Mouse (Mus musculus): Measurements from ENCODE around the gene Gm20431. TPM values are rescaled to one million over a fixed set of nuclear protein-coding genes. Genes with fewer than 3 reads are reported as not detected.

Gm20431 gene
- not detected in 2 replicates for polyA plus RNA-seq (2012; ENCODE audit: insufficient read depth, low replicate concordance)

- Histone ChIP-seq H3K4me3 (replicated peaks) (peak within 1 kb of the TSS; percentile 99), H3K4me1 (peaks cover 58% of the 10 kb centered on the region), H3K27me3 (replicated peaks) (peaks cover 5% of the 10 kb centered on the region), H3K9me3 (no peaks in the 10 kb centered on the region; the same call in 1 of the 2 replicates), H3K36me3 (replicated peaks; ENCODE audit: low read length) (peaks cover 26% of the 10 kb centered on the region)
- TF ChIP-seq FLI1 (IDR thresholded peaks at IDR 0.05; ENCODE audit: low read length): no peak
- TF ChIP-seq GATA1 (IDR thresholded peaks at IDR 0.05; ENCODE audit: borderline replicate concordance, low read length): no peak
Measured at GRCm38 (mm10) chr2:167661270-167662203, at the start of gene Gm20431. Gm20431 (minus strand) TSS chr2:167661496.

- no peak for TF ChIP-seq GATA1 (IDR thresholded peaks at IDR 0.05; ENCODE audit: borderline replicate concordance, low read length)
- TF ChIP-seq FLI1 (IDR thresholded peaks at IDR 0.05; ENCODE audit: low read length): no peak
- H3K36me3 ChIP-seq (replicated peaks; ENCODE audit: low read length): no peaks in the 10 kb centered on the region
- peaks cover 5% of the 10 kb centered on the region; the same call in 1 of the 2 replicates for H3K9me3 ChIP-seq
- H3K4me1 ChIP-seq: peaks cover 75% of the 10 kb centered on the region
- peak overlapping the region; percentile 18 for H3K4me3 ChIP-seq (replicated peaks)
- peaks cover 64% of the 10 kb centered on the region for H3K27me3 ChIP-seq (replicated peaks)
Measured at GRCm38 (mm10) chr2:167710574-167710973, 49.3 kb upstream of the Gm20431 start.

GRCm38 (mm10) chr2:167709969-167710368, 48.7 kb upstream of the Gm20431 start:
- no peaks in the 10 kb centered on the region for H3K36me3 ChIP-seq (replicated peaks; ENCODE audit: low read length)
- H3K4me3 ChIP-seq (replicated peaks): peak overlapping the region; percentile 12
- peaks cover 5% of the 10 kb centered on the region; the same call in 1 of the 2 replicates for H3K9me3 ChIP-seq
- peaks cover 75% of the 10 kb centered on the region for H3K4me1 ChIP-seq
- no peak for TF ChIP-seq GATA1 (IDR thresholded peaks at IDR 0.05; ENCODE audit: borderline replicate concordance, low read length)
- no peak for TF ChIP-seq FLI1 (IDR thresholded peaks at IDR 0.05; ENCODE audit: low read length)
- peaks cover 67% of the 10 kb centered on the region for H3K27me3 ChIP-seq (replicated peaks)

- peaks cover 71% of the 10 kb centered on the region for H3K4me1 ChIP-seq
Measured at GRCm38 (mm10) chr2:167708373-167708772, 47.1 kb upstream of the Gm20431 start.

GRCm38 (mm10) chr2:167706183-167706939, 45.1 kb upstream of the Gm20431 start:
- H3K36me3 ChIP-seq (replicated peaks; ENCODE audit: low read length): no peaks in the 10 kb centered on the region
- H3K4me3 ChIP-seq (replicated peaks): no peak overlapping the region
- peaks cover 66% of the 10 kb centered on the region for H3K4me1 ChIP-seq
- H3K27me3 ChIP-seq (replicated peaks): peaks cover 74% of the 10 kb centered on the region
- H3K9me3 ChIP-seq: no peaks in the 10 kb centered on the region
- TF ChIP-seq GATA1 (IDR thresholded peaks at IDR 0.05; ENCODE audit: borderline replicate concordance, low read length) (no peak), FLI1 (IDR thresholded peaks at IDR 0.05; ENCODE audit: low read length) (no peak)

More at GRCm38 (mm10) chr2:167708373-167708772, 47.1 kb upstream of the Gm20431 start:
- no peaks in the 10 kb centered on the region for H3K36me3 ChIP-seq (replicated peaks; ENCODE audit: low read length)
- peaks cover 75% of the 10 kb centered on the region for H3K27me3 ChIP-seq (replicated peaks)
- no peak overlapping the region for H3K4me3 ChIP-seq (replicated peaks)
- TF ChIP-seq GATA1 (IDR thresholded peaks at IDR 0.05; ENCODE audit: borderline replicate concordance, low read length) (no peak), FLI1 (IDR thresholded peaks at IDR 0.05; ENCODE audit: low read length) (no peak)
- peaks cover 2% of the 10 kb centered on the region; the same call in 1 of the 2 replicates for H3K9me3 ChIP-seq

GRCm38 (mm10) chr2:167704409-167704808, 43.1 kb upstream of the Gm20431 start:
- Histone ChIP-seq H3K9me3 (no peaks in the 10 kb centered on the region), H3K27me3 (replicated peaks) (peaks cover 57% of the 10 kb centered on the region), H3K36me3 (replicated peaks; ENCODE audit: low read length) (no peaks in the 10 kb centered on the region), H3K4me3 (replicated peaks) (no peak overlapping the region), H3K4me1 (peaks cover 67% of the 10 kb centered on the region)
- no peak for TF ChIP-seq GATA1 (IDR thresholded peaks at IDR 0.05; ENCODE audit: borderline replicate concordance, low read length)

GRCm38 (mm10) chr2:167702126-167702525, 40.8 kb upstream of the Gm20431 start:
- peaks cover 73% of the 10 kb centered on the region for H3K4me1 ChIP-seq
- TF ChIP-seq FLI1 (IDR thresholded peaks at IDR 0.05; ENCODE audit: low read length) (no peak), GATA1 (IDR thresholded peaks at IDR 0.05; ENCODE audit: borderline replicate concordance, low read length) (no peak)
- H3K27me3 ChIP-seq (replicated peaks): peaks cover 40% of the 10 kb centered on the region

GRCm38 (mm10) chr2:167701472-167701871, 40.2 kb upstream of the Gm20431 start:
- no peak for TF ChIP-seq GATA1 (IDR thresholded peaks at IDR 0.05; ENCODE audit: borderline replicate concordance, low read length)
- no peak for TF ChIP-seq FLI1 (IDR thresholded peaks at IDR 0.05; ENCODE audit: low read length)
- Histone ChIP-seq H3K4me1 (peaks cover 78% of the 10 kb centered on the region), H3K36me3 (replicated peaks; ENCODE audit: low read length) (peaks cover 5% of the 10 kb centered on the region), H3K27me3 (replicated peaks) (peaks cover 34% of the 10 kb centered on the region), H3K4me3 (replicated peaks) (peak overlapping the region; percentile 68), H3K9me3 (no peaks in the 10 kb centered on the region)

More at GRCm38 (mm10) chr2:167702126-167702525, 40.8 kb upstream of the Gm20431 start:
- Histone ChIP-seq H3K9me3 (no peaks in the 10 kb centered on the region), H3K36me3 (replicated peaks; ENCODE audit: low read length) (no peaks in the 10 kb centered on the region), H3K4me3 (replicated peaks) (no peak overlapping the region)

- Histone ChIP-seq H3K9me3 (no peaks in the 10 kb centered on the region), H3K27me3 (replicated peaks) (peaks cover 20% of the 10 kb centered on the region), H3K4me1 (peaks cover 79% of the 10 kb centered on the region), H3K36me3 (replicated peaks; ENCODE audit: low read length) (peaks cover 20% of the 10 kb centered on the region), H3K4me3 (replicated peaks) (no peak overlapping the region)
- no peak for TF ChIP-seq GATA1 (IDR thresholded peaks at IDR 0.05; ENCODE audit: borderline replicate concordance, low read length)
- no peak for TF ChIP-seq FLI1 (IDR thresholded peaks at IDR 0.05; ENCODE audit: low read length)
Measured at GRCm38 (mm10) chr2:167700018-167700417, 38.7 kb upstream of the Gm20431 start.
